8 mouse cellular contexts compared by ENCODE assay signal in genomic region chr9:41446431-41447203, GRCm38 (mm10).
DNase-seq lines count a peak whose midpoint lies in the region; ATAC-seq and TF ChIP-seq lines count a peak whose summit lies in the region.

No protein-coding gene starts in this region.

- WGBS in lung, embryonic 14.5 days = 61% methylated on average over 9 of the region's 9 CpGs

- DNase-seq in lung, embryonic 14.5 days = peak; percentile 17
- no peak for DNase-seq in lung, postnatal 36 days
- peak; percentile 55 for DNase-seq in forelimb bud, embryonic 11.5 days (ENCODE audit: low read depth, low spot score)
- peak; percentile 65 to 73 for DNase-seq in layer of hippocampus, postnatal 10 days (ENCODE audit: low spot score in 2 of 2)
- no peak for DNase-seq in Muller cell, postnatal 12 days (ENCODE audit: inconsistent ontology term)
- DNase-seq in ovary, adult 18-20 months (ENCODE audit: low spot score) = no peak
- no peak for DNase-seq in lung, postnatal 4 days

- H3K79me2 ChIP-seq in myocyte (ENCODE audit: control insufficient read depth, insufficient read depth) = no peaks in the 10 kb centered on the region

- H3K4me1 ChIP-seq in lung, embryonic 14.5 days (ENCODE audit: insufficient read depth) = peaks cover 24% of the 10 kb centered on the region

- H3K27me3 ChIP-seq in lung, embryonic 14.5 days (ENCODE audit: insufficient read depth, low read length) = no peaks in the 10 kb centered on the region
- no peaks in the 10 kb centered on the region for H3K27me3 ChIP-seq in myocyte (ENCODE audit: control insufficient read depth, insufficient read depth, insufficient read length)

- H3ac ChIP-seq in myocyte (ENCODE audit: control insufficient read depth, insufficient read length) = no peak overlapping the region

- TF ChIP-seq POLR2A in myocyte (IDR thresholded peaks at IDR 0.05; ENCODE audit: insufficient read length, low read depth) = no peak

- no peak for TF ChIP-seq CTCF in lung, embryonic 14.5 days (IDR thresholded peaks at IDR 0.05; ENCODE audit: low read depth)

- H3K27ac ChIP-seq in lung, embryonic 14.5 days (ENCODE audit: low read depth) = peak overlapping the region; percentile 98

- H3K36me3 ChIP-seq in lung, embryonic 14.5 days (ENCODE audit: insufficient read depth) = no peaks in the 10 kb centered on the region
- H3K36me3 ChIP-seq in myocyte (ENCODE audit: control insufficient read depth, insufficient read depth) = no peaks in the 10 kb centered on the region

- H3K4me2 ChIP-seq in lung, embryonic 14.5 days = peak overlapping the region; percentile 51
- H3K4me2 ChIP-seq in myocyte (ENCODE audit: low read depth) = peak overlapping the region; percentile 32

- H3K9ac ChIP-seq in lung, embryonic 14.5 days = no peak overlapping the region; the same call in 1 of the 2 replicates

- no peaks in the 10 kb centered on the region for H3K9me3 ChIP-seq in lung, embryonic 14.5 days (ENCODE audit: low read depth, low read length)

- ATAC-seq in lung, embryonic 14.5 days (ENCODE audit: insufficient read depth) = no peak

- no peak overlapping the region for H3K4me3 ChIP-seq in lung, embryonic 14.5 days (ENCODE audit: low read depth, low read length)
- H3K4me3 ChIP-seq in myocyte = no peak overlapping the region

TF ChIP-seq in myocyte, 11 proteins besides CTCF, POLR2A, EP300 and RAD21:
- TF ChIP-seq TCF3 (IDR thresholded peaks at IDR 0.05; ENCODE audit: insufficient read length, low read depth) (no peak), POLR2AphosphoS2 (IDR thresholded peaks at IDR 0.05; ENCODE audit: insufficient read length, low read depth) (no peak), REST (IDR thresholded peaks at IDR 0.05; ENCODE audit: insufficient read depth, insufficient read length) (no peak), MYOD1 (IDR thresholded peaks at IDR 0.05; ENCODE audit: control insufficient read depth in 1 of 3, insufficient read length in 2 of 3, low read depth in 2 of 3) (no peak), E2F4 (IDR thresholded peaks at IDR 0.05; ENCODE audit: insufficient read depth) (no peak), TCF12 (IDR thresholded peaks at IDR 0.05; ENCODE audit: insufficient read depth, poor library complexity, severe bottlenecking) (no peak), MYOG (IDR thresholded peaks at IDR 0.05; ENCODE audit: control insufficient read depth in 1 of 3, insufficient read depth in 1 of 3, insufficient read length in 2 of 3, low read depth in 2 of 3) (no peak), CEBPB (IDR thresholded peaks at IDR 0.05; ENCODE audit: insufficient read depth, poor library complexity, severe bottlenecking) (no peak), MAX (IDR thresholded peaks at IDR 0.05; ENCODE audit: low read depth) (no peak), SRF (IDR thresholded peaks at IDR 0.05; ENCODE audit: control insufficient read depth, insufficient read length, low read depth) (no peak), USF1 (IDR thresholded peaks at IDR 0.05; ENCODE audit: low read depth) (no peak)

Comparison
In these comparisons a context has a peak if more than half of its experiments do, and no peak if none do; other contexts are left out.
1. DNase-seq: peak in lung, embryonic 14.5 days (single experiment), forelimb bud, embryonic 11.5 days (single experiment) and layer of hippocampus, postnatal 10 days (2 of 2); none in lung, postnatal 36 days (single experiment), Muller cell, postnatal 12 days (single experiment), ovary, adult 18-20 months (single experiment) and lung, postnatal 4 days (0 of 2).